Mouse (Mus musculus) embryonic fibroblast, embryonic 13.5 days (primary cell): Measurements from ENCODE around the gene Snai3.

Experiments
- CTCF ChIP-seq: IDR thresholded peaks from 2 replicates; pipeline ENCODE4 v1.5.1; 2011; ENCODE audit warnings: mild to moderate bottlenecking, control low read depth, low read length, moderate library complexity, borderline replicate concordance; ENCODE audit not compliant: insufficient read depth
- POLR2A ChIP-seq: IDR thresholded peaks from 2 replicates; pipeline ENCODE4 v1.6.1; 2011; ENCODE audit warnings: low read depth, mild to moderate bottlenecking, control low read depth, low read length, moderate library complexity

DNA sequence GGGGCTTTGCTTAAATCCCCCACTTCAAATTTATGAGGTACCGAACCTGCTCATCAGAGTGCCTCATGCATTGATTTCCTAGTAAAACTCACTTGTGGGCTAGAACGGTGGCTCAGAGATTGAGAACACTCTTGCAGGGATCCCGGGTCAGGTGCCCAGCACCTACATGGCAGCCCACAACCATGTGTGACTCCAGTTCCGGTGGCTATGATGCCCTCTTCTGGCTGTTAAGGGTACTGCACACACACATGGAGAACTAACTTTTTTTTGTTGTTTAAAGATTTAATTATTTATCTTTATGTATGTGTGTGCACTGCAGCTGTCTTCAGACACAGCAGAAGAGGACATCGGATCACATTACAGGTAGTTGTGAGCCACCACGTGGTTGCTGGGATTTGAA is 25.2 kb downstream of the Snai3 start:
- peak; percentile 12; the same call in 1 of the 2 replicates for TF ChIP-seq CTCF
- no peak for TF ChIP-seq POLR2A
